Mouse (Mus musculus) left cerebral cortex, adult 8-10 months (tissue): ENCODE results near the gene Brca1. TPM values are rescaled to one million over a fixed set of nuclear protein-coding genes. Genes with fewer than 3 reads are reported as not detected.
"Not testable (repeated sequence)": the region's sequence is repeated elsewhere in the genome, so short reads cannot be mapped to it uniquely, and the experiment has no call there.

Source experiments
- DNase-seq, 2 experiments: peaks; one replicate each; pipeline ENCODE4 v3.0.0; 2022; ENCODE audit warnings: low spot score in 2 of 2
- total RNA-seq, 4 experiments: library from RNA; stranded (reverse); gene quantifications; 2 replicates each; pipeline ENCODE4 v1.2.4; 2022

Brca1 gene
- total RNA-seq, 4 experiments from 2014 or later = 0.78 to 1.4 (median 1.3) TPM

- DNase-seq = no peak
Measured at GRCm38 (mm10) chr11:101471926-101472325, 79.8 kb downstream of the Brca1 start.

- no peak for DNase-seq
Measured at GRCm38 (mm10) chr11:101470206-101470605, 81.5 kb downstream of the Brca1 start.

- DNase-seq = no peak
Measured at GRCm38 (mm10) chr11:101469155-101469554, 82.6 kb downstream of the Brca1 start.

- no peak for DNase-seq
Measured at GRCm38 (mm10) chr11:101468731-101469130, 83.0 kb downstream of the Brca1 start.

GRCm38 (mm10) chr11:101468263-101468688 lies 83.5 kb downstream of the Brca1 start:
- DNase-seq = peak in 1 of 2 experiments; percentile 23

GRCm38 (mm10) chr11:101467477-101468262 lies 84.1 kb downstream of the Brca1 start:
- DNase-seq = peak; percentile 59 to 64

- DNase-seq = not testable (repeated sequence)
Measured at GRCm38 (mm10) chr11:101466552-101466950, 85.2 kb downstream of the Brca1 start.

GRCm38 (mm10) chr11:101465869-101466551 lies 85.7 kb downstream of the Brca1 start, which contains the start of gene Vat1:
Vat1 (minus strand) TSS chr11:101466230.
- peak in 1 of 2 experiments; percentile 36 for DNase-seq

GRCm38 (mm10) chr11:101465101-101465868 lies 86.5 kb downstream of the Brca1 start:
- DNase-seq = no peak

GRCm38 (mm10) chr11:101464211-101465100 lies 87.3 kb downstream of the Brca1 start, which contains the start of gene Rnd2:
Rnd2 (plus strand) TSS chr11:101464999.
- DNase-seq = no peak

GRCm38 (mm10) chr11:101462583-101463440 lies 88.9 kb downstream of the Brca1 start:
- no peak for DNase-seq

GRCm38 (mm10) chr11:101462141-101462540 lies 89.6 kb downstream of the Brca1 start:
- DNase-seq = no peak

- no peak for DNase-seq
Measured at GRCm38 (mm10) chr11:101460321-101460720, 91.4 kb downstream of the Brca1 start.

- no peak for DNase-seq
Measured at GRCm38 (mm10) chr11:101459716-101460115, 92.0 kb downstream of the Brca1 start.

- no peak for DNase-seq
Measured at GRCm38 (mm10) chr11:101458217-101458616, 93.5 kb downstream of the Brca1 start.

- no peak for DNase-seq
Measured at GRCm38 (mm10) chr11:101457631-101458030, 94.1 kb downstream of the Brca1 start.

GRCm38 (mm10) chr11:101455627-101456026 lies 96.1 kb downstream of the Brca1 start:
- DNase-seq = no peak

GRCm38 (mm10) chr11:101454702-101455101 lies 97.1 kb downstream of the Brca1 start:
- no peak for DNase-seq

GRCm38 (mm10) chr11:101452093-101452774 lies 99.5 kb downstream of the Brca1 start:
- no peak for DNase-seq
